Comparison of ENCODE assay signal across 8 mouse cellular contexts in genomic region chr15:77151178-77151577, GRCm38 (mm10).
A peak's percentile ranks its signal among the peaks of the same experiment; 100 is the strongest.
DNase-seq lines count a peak whose midpoint lies in the region; ATAC-seq lines count a peak whose summit lies in the region.

No protein-coding gene starts in this region.

- peaks cover 40% of the 10 kb centered on the region for H3K4me1 ChIP-seq in heart, embryonic 16.5 days (ENCODE audit: control insufficient read depth, insufficient read depth, low read length)
- peaks cover 16% of the 10 kb centered on the region for H3K4me1 ChIP-seq in brown adipose tissue, adult 24 weeks (ENCODE audit: control insufficient read depth, insufficient read depth, insufficient read length, low read length)
- H3K4me1 ChIP-seq in hindbrain, embryonic 14.5 days (replicated peaks; ENCODE audit: control insufficient read depth, insufficient read depth, low read length): peaks cover 49% of the 10 kb centered on the region
- H3K4me1 ChIP-seq in midbrain, embryonic 15.5 days: peaks cover 52% of the 10 kb centered on the region

- peak overlapping the region; percentile 68 for H3K4me3 ChIP-seq in heart, embryonic 16.5 days (ENCODE audit: low read length)
- H3K4me3 ChIP-seq in brown adipose tissue, adult 24 weeks (ENCODE audit: insufficient read depth, low read depth, low read length): no peak overlapping the region
- H3K4me3 ChIP-seq in hindbrain, embryonic 14.5 days (replicated peaks; ENCODE audit: low read length): peak overlapping the region; percentile 59
- peak overlapping the region; percentile 64 for H3K4me3 ChIP-seq in midbrain, embryonic 15.5 days

- ATAC-seq in heart, embryonic 16.5 days (replicated peaks; ENCODE audit: extremely low read depth, insufficient read depth, low FRiP score): no peak
- ATAC-seq in hindbrain, embryonic 14.5 days (ENCODE audit: low FRiP score): no peak
- ATAC-seq in midbrain, embryonic 15.5 days (replicated peaks): no peak
- no peak for ATAC-seq in megakaryocyte progenitor cell, adult 5-6 weeks (replicated peaks; ENCODE audit: poor library complexity)

- no peaks in the 10 kb centered on the region for H3K27me3 ChIP-seq in heart, embryonic 16.5 days (ENCODE audit: control insufficient read depth, insufficient read depth, low read length)
- H3K27me3 ChIP-seq in hindbrain, embryonic 14.5 days (ENCODE audit: control insufficient read depth, insufficient read depth, low read length): no peaks in the 10 kb centered on the region
- no peaks in the 10 kb centered on the region for H3K27me3 ChIP-seq in midbrain, embryonic 15.5 days (replicated peaks)

- H3K36me3 ChIP-seq in heart, embryonic 16.5 days (ENCODE audit: control insufficient read depth, insufficient read depth): no peaks in the 10 kb centered on the region
- no peaks in the 10 kb centered on the region; the same call in 1 of the 2 replicates for H3K36me3 ChIP-seq in hindbrain, embryonic 14.5 days (replicated peaks; ENCODE audit: control insufficient read depth, insufficient read depth)
- no peaks in the 10 kb centered on the region for H3K36me3 ChIP-seq in midbrain, embryonic 15.5 days (replicated peaks)

- WGBS in heart, embryonic 16.5 days: 22% methylated on average over 8 of the region's 8 CpGs
- 34% methylated on average over 8 of the region's 8 CpGs for WGBS in hindbrain, embryonic 14.5 days
- 26% methylated on average over 8 of the region's 8 CpGs for WGBS in midbrain, embryonic 15.5 days

- no peaks in the 10 kb centered on the region for H3K9me3 ChIP-seq in heart, embryonic 16.5 days (replicated peaks; ENCODE audit: control insufficient read depth, low read length)
- no peaks in the 10 kb centered on the region for H3K9me3 ChIP-seq in hindbrain, embryonic 14.5 days (ENCODE audit: control insufficient read depth, low read length)
- H3K9me3 ChIP-seq in midbrain, embryonic 15.5 days: no peaks in the 10 kb centered on the region

- peak overlapping the region; percentile 78 for H3K4me2 ChIP-seq in heart, embryonic 16.5 days (ENCODE audit: low read depth, low read length)
- peak overlapping the region; percentile 89 for H3K4me2 ChIP-seq in hindbrain, embryonic 14.5 days (replicated peaks)
- peak overlapping the region; percentile 79 for H3K4me2 ChIP-seq in midbrain, embryonic 15.5 days

- H3K27ac ChIP-seq in heart, embryonic 16.5 days (ENCODE audit: low read length): peak overlapping the region; percentile 73
- H3K27ac ChIP-seq in brown adipose tissue, adult 24 weeks (replicated peaks; ENCODE audit: low read depth, low read length): peak overlapping the region; percentile 59; the same call in 1 of the 2 replicates
- H3K27ac ChIP-seq in hindbrain, embryonic 14.5 days: peak overlapping the region; percentile 97
- peak overlapping the region; percentile 97 for H3K27ac ChIP-seq in midbrain, embryonic 15.5 days

- DNase-seq in heart, adult 11 months: no peak
- DNase-seq in hindbrain, embryonic 14.5 days (ENCODE audit: low spot score): no peak
- DNase-seq in urinary bladder, postnatal 10 days (ENCODE audit: low spot score): no peak
- no peak for DNase-seq in testis, postnatal 10 days (ENCODE audit: low spot score)

- peak overlapping the region; percentile 77 for H3K9ac ChIP-seq in heart, embryonic 16.5 days (ENCODE audit: low read length)
- peak overlapping the region; percentile 92 for H3K9ac ChIP-seq in hindbrain, embryonic 14.5 days
- H3K9ac ChIP-seq in midbrain, embryonic 15.5 days: peak overlapping the region; percentile 78
